Mouse (Mus musculus) liver, adult 2 months (tissue): ENCODE results near the gene Rnf128. TPM values are rescaled to one million over a fixed set of nuclear protein-coding genes. Genes with fewer than 3 reads are reported as not detected.

Source experiments
- DNase-seq: peaks from one replicate; pipeline ENCODE4 v3.0.0-alpha.2; 2011; ENCODE audit warnings: low read depth, low spot score; ENCODE audit errors: extremely low read depth
- H3K27ac ChIP-seq: fragments of 200-500 bp; replicated peaks from 2 replicates; pipeline ENCODE4 v1.5.1; 2012; ENCODE audit warnings: low read depth, mild to moderate bottlenecking, control low read depth, inconsistent platforms, low read length; ENCODE audit not compliant: insufficient read depth
- H3K27me3 ChIP-seq: fragments of 200-500 bp; 2 replicates; pipeline ENCODE4 v1.6.1; 2012; ENCODE audit warnings: mild to moderate bottlenecking, moderate library complexity, low read length, inconsistent platforms; ENCODE audit not compliant: control insufficient read depth, insufficient read depth
- H3K36me3 ChIP-seq: fragments of 200-500 bp; 2 replicates; pipeline ENCODE4 v1.6.1; 2012; ENCODE audit warnings: low read length, inconsistent platforms; ENCODE audit not compliant: control insufficient read depth, insufficient read depth
- H3K4me1 ChIP-seq: fragments of 200-500 bp; 2 replicates; pipeline ENCODE4 v1.6.1; 2011; ENCODE audit warnings: low read length; ENCODE audit not compliant: control insufficient read depth, insufficient read depth
- H3K4me3 ChIP-seq: fragments of 200-500 bp; 2 replicates; pipeline ENCODE4 v1.5.1; 2011; ENCODE audit warnings: low read depth, mild to moderate bottlenecking, control low read depth, low read length, moderate library complexity; ENCODE audit not compliant: insufficient read depth
- H3K79me2 ChIP-seq: fragments of 200-500 bp; 2 replicates; pipeline ENCODE4 v1.6.1; 2012; ENCODE audit warnings: inconsistent platforms, mild to moderate bottlenecking, low read length, moderate library complexity; ENCODE audit not compliant: control insufficient read depth, insufficient read depth
- H3K9ac ChIP-seq: fragments of 200-500 bp; 2 replicates; pipeline ENCODE4 v1.6.1; 2012; ENCODE audit warnings: low read depth, mild to moderate bottlenecking, control low read depth, inconsistent platforms, low read length
- CTCF ChIP-seq: fragments of 200-500 bp; IDR thresholded peaks from 2 replicates; pipeline ENCODE4 v1.5.1; 2011; ENCODE audit warnings: low read depth, low read length, control low read depth
- POLR2A ChIP-seq: fragments of 200-500 bp; IDR thresholded peaks from 2 replicates; pipeline ENCODE4 v1.6.1; 2011; ENCODE audit warnings: low read length, control low read depth; ENCODE audit not compliant: insufficient read depth; ENCODE audit errors: extremely low read depth
- WGBS: fragments of 180-500 bp; shearing (Covaris S2); methylation state at CpG from one replicate; pipeline ENCODE4 v1.1.7; 2018; 5-methylcytosine and 5-hydroxymethylcytosine counted together
- polyA plus RNA-seq: library from polyadenylated mRNA; depleted of rRNA; stranded (reverse); fragments of >200 nt; gene quantifications from 2 replicates; pipeline ENCODE4 v1.2.3, GENCODE M21; 2012; rRNA removed
- total RNA-seq: library from RNA; depleted of rRNA; stranded (reverse); fragments of >200 nt; gene quantifications from 2 replicates; pipeline ENCODE4 v1.2.3, GENCODE M21; 2014; rRNA removed

The Rnf128 gene
- total and polyA plus RNA-seq, 2 experiments = 40.3 to 84.5 TPM

DNA sequence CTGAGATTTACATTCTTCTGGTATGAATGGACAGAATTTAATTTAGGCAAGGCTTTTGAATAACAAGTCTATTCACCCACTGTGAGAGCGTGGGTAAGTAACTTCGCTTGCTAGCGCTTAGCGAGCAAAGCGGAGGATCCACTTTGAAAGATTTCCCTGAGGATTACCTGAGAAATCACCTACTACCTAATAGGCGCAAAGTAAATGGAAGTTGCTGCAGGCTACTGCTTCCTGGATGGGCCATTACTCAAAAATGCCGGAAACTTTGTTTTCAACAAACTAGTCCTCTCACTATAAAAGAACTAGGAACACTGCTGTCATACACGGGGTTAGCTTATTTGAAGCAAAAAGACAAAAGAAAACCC is 121.3 kb downstream of the Rnf128 start:
- no peak for DNase-seq
- 0% methylated on average over 8 of the region's 8 CpGs for WGBS
- Histone ChIP-seq H3K4me3 (peak overlapping the region; percentile 38; the same call in 1 of the 2 replicates), H3K4me1 (0 out of 2 replicates have a peak, but pooled peaks cover 2% of the 10 kb centered on the region), H3K27ac (peak overlapping the region; percentile 53), H3K36me3 (no peaks in the 10 kb centered on the region), H3K79me2 (no peaks in the 10 kb centered on the region; the same call in 1 of the 2 replicates), H3K9ac (peak overlapping the region; percentile 42; the same call in 1 of the 2 replicates), H3K27me3 (no peaks in the 10 kb centered on the region)
- TF ChIP-seq POLR2A (no peak), CTCF (no peak)

DNA sequence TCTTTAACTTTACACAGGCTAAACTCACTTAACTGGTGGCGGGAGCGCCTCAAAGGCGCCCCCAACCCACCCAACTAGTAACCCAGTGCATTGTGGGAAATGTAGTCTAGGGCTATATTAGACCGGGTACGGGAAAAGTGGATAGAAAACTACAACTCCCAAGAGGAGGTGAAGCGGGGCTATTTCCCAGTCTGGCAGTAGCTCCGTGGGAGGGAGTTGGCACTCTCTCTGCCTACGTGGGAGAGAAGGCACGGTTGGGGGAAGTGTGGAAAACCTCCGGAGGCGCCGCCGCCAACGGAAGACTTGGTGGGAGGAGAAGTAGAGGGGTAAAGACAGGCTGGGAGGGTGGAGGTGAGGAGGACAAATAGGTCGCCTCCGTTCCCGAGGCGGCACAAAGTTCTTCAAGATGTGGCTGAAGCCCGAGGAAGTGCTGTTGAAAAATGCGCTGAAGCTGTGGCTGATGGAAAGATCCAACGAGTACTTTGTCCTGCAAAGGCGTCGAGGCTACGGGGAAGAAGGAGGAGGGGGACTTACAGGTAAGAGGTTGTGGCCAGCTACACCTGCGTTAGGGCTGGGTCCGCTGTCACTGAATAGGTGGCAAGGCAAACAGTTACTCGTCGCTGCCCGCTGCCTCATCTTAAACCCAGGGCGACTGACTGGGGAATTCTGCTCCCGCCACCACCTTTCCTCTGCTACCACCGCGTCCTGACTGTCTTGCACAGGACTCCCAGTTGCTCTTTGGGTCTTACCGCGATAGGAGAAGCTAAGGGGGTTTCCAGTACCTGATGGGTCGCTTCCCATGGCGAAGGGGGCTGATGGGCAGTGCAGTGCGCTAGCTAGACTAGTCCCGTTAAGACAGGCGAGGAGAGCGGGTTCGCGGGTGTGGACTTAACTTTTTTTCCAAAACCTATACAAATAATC is 121.9 kb downstream of the Rnf128 start, which contains the start of gene Tbc1d8b:
TSS of gene Tbc1d8b (plus strand) at position 222 of the 921 bp plus-strand sequence.
- TF ChIP-seq POLR2A (0 out of 2 replicates have a peak, but pooled peaks have one; percentile 25), CTCF (no peak)
- no peaks in the 10 kb centered on the region; the same call in 1 of the 2 replicates for H3K79me2 ChIP-seq
- H3K4me1 ChIP-seq = 0 out of 2 replicates have a peak, but pooled peaks cover 2% of the 10 kb centered on the region
- peak within 1 kb of the TSS; percentile 76 for H3K9ac ChIP-seq
- DNase-seq = peak; percentile 90
- no peaks in the 10 kb centered on the region for H3K27me3 ChIP-seq
- H3K4me3 ChIP-seq = peak within 1 kb of the TSS; percentile 77
- WGBS = under 1% methylated on average over 43 of the region's 43 CpGs
- no peaks in the 10 kb centered on the region for H3K36me3 ChIP-seq
- H3K27ac ChIP-seq = peak within 1 kb of the TSS; percentile 73

DNA sequence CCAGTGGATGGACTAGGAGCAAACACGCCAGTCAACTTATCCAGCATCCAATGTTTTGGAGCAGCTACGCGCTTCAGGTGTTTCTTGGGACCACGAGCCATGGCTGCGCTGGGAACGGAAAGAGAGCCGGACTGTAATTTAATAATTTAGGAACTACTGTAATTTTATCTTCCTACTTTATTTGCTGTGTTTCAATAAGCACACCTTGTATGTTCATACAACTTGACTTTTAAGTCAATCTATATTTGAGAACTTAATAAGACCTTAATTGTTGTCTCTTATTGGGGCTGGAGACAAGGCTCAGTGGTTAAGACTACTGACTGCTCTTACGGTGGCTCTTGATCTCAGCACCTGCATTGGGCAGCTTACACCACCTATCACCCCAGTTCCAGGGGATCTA is 151.3 kb downstream of the Rnf128 start, which contains the start of gene Gm15013:
TSS of gene Gm15013 (minus strand) at position 101 of the 400 bp plus-strand sequence.
- 96% methylated on average over 8 of the region's 8 CpGs for WGBS
- TF ChIP-seq CTCF (no peak), POLR2A (no peak)

DNA sequence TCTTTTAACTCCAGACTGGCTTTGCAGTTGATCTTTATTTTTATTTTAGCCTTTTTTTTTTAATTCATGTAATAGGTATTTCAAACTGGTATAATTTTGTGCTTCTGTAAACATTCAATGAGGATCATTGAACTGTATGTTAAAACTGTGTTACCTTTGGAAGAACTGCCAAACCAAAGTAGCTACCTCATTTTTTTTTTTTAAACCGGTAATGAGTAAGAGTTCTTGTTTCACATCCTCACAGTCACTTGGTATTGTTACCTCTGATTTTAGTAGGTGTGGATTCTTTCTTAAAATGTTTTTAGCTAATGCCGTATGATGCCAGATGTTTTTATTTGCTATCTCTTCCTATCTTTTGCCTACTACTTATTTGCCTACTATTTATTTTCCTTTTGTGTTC is 159.2 kb downstream of the Rnf128 start:
- Histone ChIP-seq H3K4me3 (no peak overlapping the region), H3K27me3 (no peaks in the 10 kb centered on the region), H3K36me3 (peaks cover 6% of the 10 kb centered on the region; the same call in 1 of the 2 replicates), H3K4me1 (no peaks in the 10 kb centered on the region), H3K27ac (no peak overlapping the region), H3K9ac (no peak overlapping the region), H3K79me2 (no peaks in the 10 kb centered on the region)
- TF ChIP-seq CTCF (no peak), POLR2A (no peak)
- no peak for DNase-seq
- 81% methylated on average over 2 of the region's 2 CpGs for WGBS

More for the DNA sequence above, 151.3 kb downstream of the Rnf128 start, which contains the start of gene Gm15013:
- no peak within 1 kb of the TSS for H3K27ac ChIP-seq
- no peaks in the 10 kb centered on the region for H3K79me2 ChIP-seq
- no peak within 1 kb of the TSS for H3K9ac ChIP-seq
- no peak for DNase-seq
- no peaks in the 10 kb centered on the region for H3K27me3 ChIP-seq
- no peak within 1 kb of the TSS for H3K4me3 ChIP-seq
- no peaks in the 10 kb centered on the region for H3K4me1 ChIP-seq
- H3K36me3 ChIP-seq = 0 out of 2 replicates have a peak, but pooled peaks cover 2% of the 10 kb centered on the region

Other genes with a start within 250 kb of the Rnf128 start
- not detected in 2 replicates for gene Trap1a, start 229.6 kb upstream of the Rnf128 start, total RNA-seq
- gene Trap1a, start 229.6 kb upstream of the Rnf128 start, polyA plus RNA-seq = not detected in 2 replicates
- 0.09 TPM in 1 of 2 replicates, not detected in the other for gene D330045A20Rik, start 82.9 kb upstream of the Rnf128 start, total RNA-seq
- not detected in 2 replicates for gene D330045A20Rik, start 82.9 kb upstream of the Rnf128 start, polyA plus RNA-seq
- gene Tbc1d8b, start 121.7 kb downstream of the Rnf128 start, total RNA-seq = 15.0 and 16.1 TPM in 2 replicates
- 1.2 and 1.6 TPM in 2 replicates for gene Tbc1d8b, start 121.7 kb downstream of the Rnf128 start, polyA plus RNA-seq
- gene Gm15013, start 151.2 kb downstream of the Rnf128 start, total RNA-seq = not detected in 2 replicates
- not detected in 2 replicates for gene Gm15013, start 151.2 kb downstream of the Rnf128 start, polyA plus RNA-seq
- gene Ripply1, start 219.0 kb downstream of the Rnf128 start, total RNA-seq = 0.74 and 1.6 TPM in 2 replicates
- gene Ripply1, start 219.0 kb downstream of the Rnf128 start, polyA plus RNA-seq = 1.5 and 2.5 TPM in 2 replicates
- gene Cldn2, start 237.5 kb downstream of the Rnf128 start, total RNA-seq = 22.4 and 23.1 TPM in 2 replicates
- gene Cldn2, start 237.5 kb downstream of the Rnf128 start, polyA plus RNA-seq = 42.9 and 59.2 TPM in 2 replicates